Mouse (Mus musculus): ENCODE data around the gene Plekha7. TPM values are rescaled to one million over a fixed set of nuclear protein-coding genes. Genes with fewer than 3 reads are reported as not detected.

The Plekha7 gene
- polyA plus RNA-seq, 1 experiment, result 3.8 TPM

DNA sequence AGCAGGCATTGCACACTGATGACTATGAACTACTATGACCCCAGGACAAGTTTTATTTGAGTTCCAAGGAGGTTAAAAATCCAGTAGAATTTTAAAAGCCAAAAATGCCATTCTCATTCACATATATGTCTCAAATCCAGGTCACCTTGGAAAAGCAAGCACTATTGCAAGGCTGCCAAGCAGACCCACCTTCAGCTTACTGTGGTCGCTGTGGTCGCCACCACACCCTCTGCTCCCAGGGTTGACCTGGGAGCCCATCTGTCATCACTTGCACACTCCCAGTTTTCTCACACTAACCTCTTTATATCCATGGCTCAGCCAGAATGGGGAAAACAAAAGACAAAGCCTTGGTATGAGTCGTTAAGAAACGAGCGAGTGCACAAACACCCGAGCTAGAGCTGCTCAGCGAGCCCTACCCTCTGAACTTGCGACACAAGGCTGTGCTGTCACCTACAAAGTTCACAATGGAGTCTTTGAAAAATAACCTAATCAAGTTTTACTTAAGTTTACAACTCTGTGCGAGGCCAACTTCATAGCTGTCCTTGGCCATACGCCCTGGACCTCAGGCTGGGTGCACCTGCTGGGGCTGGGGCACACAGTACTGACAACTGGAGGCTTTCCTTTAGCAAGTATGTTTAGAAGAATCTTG lies 106.0 kb downstream of the Plekha7 start:
- Histone ChIP-seq H3K4me1 (ENCODE audit: control insufficient read depth, insufficient read depth, insufficient read length) (no peaks in the 10 kb centered on the region), H3K27me3 (ENCODE audit: control insufficient read depth, insufficient read depth, low read length) (no peaks in the 10 kb centered on the region), H3K27ac (ENCODE audit: insufficient read depth, low read length) (no peak overlapping the region), H3K4me3 (ENCODE audit: extremely low read depth, insufficient read depth, insufficient read length) (no peak overlapping the region), H3K36me3 (ENCODE audit: control insufficient read depth, insufficient read depth, low read length) (no peaks in the 10 kb centered on the region)
- TF ChIP-seq POLR2A (IDR thresholded peaks at IDR 0.05; ENCODE audit: low read depth, low read length) (no peak), CTCF (IDR thresholded peaks at IDR 0.05; ENCODE audit: extremely low read depth, insufficient read depth, insufficient read length, insufficient replicate concordance) (no peak)
- DNase-seq (ENCODE audit: low read depth in 1 of 2, low spot score in 2 of 2), result no peak
- 86% methylated on average over 10 of the region's 10 CpGs for WGBS

DNA sequence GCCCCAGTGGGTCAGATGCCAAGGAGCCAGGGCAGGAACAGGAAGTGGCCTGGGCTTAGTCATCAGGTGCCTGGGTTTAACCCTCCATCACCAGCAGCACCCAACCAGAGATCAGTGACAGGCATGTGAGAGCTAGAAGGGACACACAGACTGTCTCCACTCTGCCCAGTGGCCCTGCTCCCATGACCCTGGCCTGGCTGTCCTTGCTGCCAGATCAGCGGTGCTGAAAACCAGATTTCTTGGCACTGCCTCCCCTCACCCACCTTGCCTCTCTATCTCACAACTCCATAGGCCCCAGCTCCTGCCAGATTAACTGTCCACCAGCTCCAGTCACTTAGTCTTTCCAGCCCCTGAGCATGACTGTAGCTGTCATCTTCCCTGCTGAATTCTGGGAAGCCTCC lies 107.2 kb downstream of the Plekha7 start:
- no peaks in the 10 kb centered on the region for H3K27me3 ChIP-seq (ENCODE audit: control insufficient read depth, insufficient read depth, low read length)
- TF ChIP-seq CTCF (IDR thresholded peaks at IDR 0.05; ENCODE audit: extremely low read depth, insufficient read depth, insufficient read length, insufficient replicate concordance) (no peak), POLR2A (IDR thresholded peaks at IDR 0.05; ENCODE audit: low read depth, low read length) (no peak)
- no peaks in the 10 kb centered on the region for H3K4me1 ChIP-seq (ENCODE audit: control insufficient read depth, insufficient read depth, insufficient read length)
- no peak overlapping the region for H3K4me3 ChIP-seq (ENCODE audit: extremely low read depth, insufficient read depth, insufficient read length)
- no peak for DNase-seq (ENCODE audit: low read depth in 1 of 2, low spot score in 2 of 2)
- no peak overlapping the region for H3K27ac ChIP-seq (ENCODE audit: insufficient read depth, low read length)
- H3K36me3 ChIP-seq (ENCODE audit: control insufficient read depth, insufficient read depth, low read length), result no peaks in the 10 kb centered on the region
- 50% methylated on average over 1 of the region's 1 CpGs for WGBS

- H3K4me1 ChIP-seq (ENCODE audit: control insufficient read depth, insufficient read depth, insufficient read length), result no peaks in the 10 kb centered on the region
- H3K27me3 ChIP-seq (ENCODE audit: control insufficient read depth, insufficient read depth, low read length), result no peaks in the 10 kb centered on the region
- TF ChIP-seq POLR2A (IDR thresholded peaks at IDR 0.05; ENCODE audit: low read depth, low read length) (no peak), CTCF (IDR thresholded peaks at IDR 0.05; ENCODE audit: extremely low read depth, insufficient read depth, insufficient read length, insufficient replicate concordance) (no peak)
- no peak overlapping the region for H3K4me3 ChIP-seq (ENCODE audit: extremely low read depth, insufficient read depth, insufficient read length)
- WGBS, result 49% methylated on average over 2 of the region's 2 CpGs
- no peak for DNase-seq (ENCODE audit: low read depth in 1 of 2, low spot score in 2 of 2)
- no peak overlapping the region for H3K27ac ChIP-seq (ENCODE audit: insufficient read depth, low read length)
- H3K36me3 ChIP-seq (ENCODE audit: control insufficient read depth, insufficient read depth, low read length), result no peaks in the 10 kb centered on the region
Measured at GRCm38 (mm10) chr7:116200544-116200943, 107.6 kb downstream of the Plekha7 start.

- no peak overlapping the region for H3K4me3 ChIP-seq (ENCODE audit: extremely low read depth, insufficient read depth, insufficient read length)
- no peak for DNase-seq (ENCODE audit: low read depth in 1 of 2, low spot score in 2 of 2)
- WGBS, result 55% methylated on average over 2 of the region's 2 CpGs
Measured at GRCm38 (mm10) chr7:116198902-116199301, 109.3 kb downstream of the Plekha7 start.

DNA sequence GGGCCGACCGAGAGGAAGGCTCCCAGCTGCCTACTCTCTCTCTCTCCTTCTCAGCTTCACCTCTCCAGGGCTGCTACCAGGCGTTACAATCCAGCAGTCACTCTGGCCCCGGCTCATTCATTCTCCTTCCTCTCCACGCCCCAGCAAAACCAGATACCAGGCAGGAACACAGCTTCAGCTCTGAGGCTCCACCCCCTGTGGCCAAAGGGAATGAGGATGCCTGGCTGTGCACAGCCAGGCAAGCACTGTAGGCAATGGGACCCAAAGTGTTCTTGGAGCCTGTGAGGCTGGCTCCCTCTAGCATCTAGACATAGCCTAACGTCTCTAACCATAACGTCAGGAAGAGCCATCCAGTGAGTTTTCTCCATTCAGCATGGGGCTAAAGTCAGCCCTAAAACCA lies 109.8 kb downstream of the Plekha7 start:
- no peak for DNase-seq (ENCODE audit: low read depth in 1 of 2, low spot score in 2 of 2)
- WGBS, result 56% methylated on average over 7 of the region's 7 CpGs
- no peaks in the 10 kb centered on the region for H3K4me1 ChIP-seq (ENCODE audit: control insufficient read depth, insufficient read depth, insufficient read length)
- no peaks in the 10 kb centered on the region for H3K36me3 ChIP-seq (ENCODE audit: control insufficient read depth, insufficient read depth, low read length)
- H3K27ac ChIP-seq (ENCODE audit: insufficient read depth, low read length), result no peak overlapping the region
- no peaks in the 10 kb centered on the region for H3K27me3 ChIP-seq (ENCODE audit: control insufficient read depth, insufficient read depth, low read length)
- TF ChIP-seq POLR2A (IDR thresholded peaks at IDR 0.05; ENCODE audit: low read depth, low read length), result no peak
- TF ChIP-seq CTCF (IDR thresholded peaks at IDR 0.05; ENCODE audit: extremely low read depth, insufficient read depth, insufficient read length, insufficient replicate concordance), result no peak
- no peak overlapping the region for H3K4me3 ChIP-seq (ENCODE audit: extremely low read depth, insufficient read depth, insufficient read length)

More at GRCm38 (mm10) chr7:116198902-116199301, 109.3 kb downstream of the Plekha7 start:
- Histone ChIP-seq H3K36me3 (ENCODE audit: control insufficient read depth, insufficient read depth, low read length) (no peaks in the 10 kb centered on the region), H3K4me1 (ENCODE audit: control insufficient read depth, insufficient read depth, insufficient read length) (no peaks in the 10 kb centered on the region), H3K27me3 (ENCODE audit: control insufficient read depth, insufficient read depth, low read length) (no peaks in the 10 kb centered on the region), H3K27ac (ENCODE audit: insufficient read depth, low read length) (no peak overlapping the region)
- TF ChIP-seq CTCF (IDR thresholded peaks at IDR 0.05; ENCODE audit: extremely low read depth, insufficient read depth, insufficient read length, insufficient replicate concordance) (no peak), POLR2A (IDR thresholded peaks at IDR 0.05; ENCODE audit: low read depth, low read length) (no peak)

- 77% methylated on average over 8 of the region's 8 CpGs for WGBS
- H3K4me1 ChIP-seq (ENCODE audit: control insufficient read depth, insufficient read depth, insufficient read length), result no peaks in the 10 kb centered on the region
- DNase-seq (ENCODE audit: low read depth in 1 of 2, low spot score in 2 of 2), result no peak
- no peak for TF ChIP-seq POLR2A (IDR thresholded peaks at IDR 0.05; ENCODE audit: low read depth, low read length)
- H3K4me3 ChIP-seq (ENCODE audit: extremely low read depth, insufficient read depth, insufficient read length), result no peak overlapping the region
- H3K27me3 ChIP-seq (ENCODE audit: control insufficient read depth, insufficient read depth, low read length), result no peaks in the 10 kb centered on the region
- no peak overlapping the region for H3K27ac ChIP-seq (ENCODE audit: insufficient read depth, low read length)
- H3K36me3 ChIP-seq (ENCODE audit: control insufficient read depth, insufficient read depth, low read length), result no peaks in the 10 kb centered on the region
Measured at GRCm38 (mm10) chr7:116196974-116197679, 111.0 kb downstream of the Plekha7 start.

- Histone ChIP-seq H3K36me3 (ENCODE audit: control insufficient read depth, insufficient read depth, low read length) (no peaks in the 10 kb centered on the region), H3K4me1 (ENCODE audit: control insufficient read depth, insufficient read depth, insufficient read length) (no peaks in the 10 kb centered on the region), H3K27me3 (ENCODE audit: control insufficient read depth, insufficient read depth, low read length) (no peaks in the 10 kb centered on the region), H3K27ac (ENCODE audit: insufficient read depth, low read length) (no peak overlapping the region), H3K4me3 (ENCODE audit: extremely low read depth, insufficient read depth, insufficient read length) (no peak overlapping the region)
- 54% methylated on average over 7 of the region's 7 CpGs for WGBS
- no peak for DNase-seq (ENCODE audit: low read depth in 1 of 2, low spot score in 2 of 2)
- TF ChIP-seq POLR2A (IDR thresholded peaks at IDR 0.05; ENCODE audit: low read depth, low read length), result no peak
- no peak for TF ChIP-seq CTCF (IDR thresholded peaks at IDR 0.05; ENCODE audit: extremely low read depth, insufficient read depth, insufficient read length, insufficient replicate concordance)
Measured at GRCm38 (mm10) chr7:116194996-116195395, 113.2 kb downstream of the Plekha7 start.
